Mouse (Mus musculus) layer of hippocampus, adult 8-10 months (tissue): ENCODE data around the gene Ppfibp1. TPM values are rescaled to one million over a fixed set of nuclear protein-coding genes. Genes with fewer than 3 reads are reported as not detected.

Experiments
- DNase-seq, 2 experiments: peaks; one replicate each; pipeline ENCODE4 v3.0.0; 2022; ENCODE audit warnings: low spot score in 2 of 2
- total RNA-seq, 4 experiments: library from RNA; stranded (reverse); gene quantifications; 2 replicates each; pipeline ENCODE4 v1.2.4; 2022

Gene Ppfibp1
- total RNA-seq, 4 experiments from 2014 or later, result 40.8 to 45.2 (median 41.9) TPM

GRCm38 (mm10) chr6:146994236-146994635 lies 105.9 kb downstream of the Ppfibp1 start:
- peak in 1 of 2 experiments; percentile 63 for DNase-seq

- no peak for DNase-seq
These were observed 107.1 kb downstream of the Ppfibp1 start for GRCm38 (mm10) chr6:146995391-146995790.

- no peak for DNase-seq
These were observed 107.6 kb downstream of the Ppfibp1 start for GRCm38 (mm10) chr6:146995878-146996277.

GRCm38 (mm10) chr6:146997006-146997405 lies 108.7 kb downstream of the Ppfibp1 start:
- DNase-seq, result no peak

- DNase-seq, result no peak
These were observed 110.4 kb downstream of the Ppfibp1 start for GRCm38 (mm10) chr6:146998710-146999109.

GRCm38 (mm10) chr6:146999302-146999701 lies 111.0 kb downstream of the Ppfibp1 start:
- DNase-seq, result no peak

GRCm38 (mm10) chr6:146999755-147000154 lies 111.5 kb downstream of the Ppfibp1 start:
- DNase-seq, result no peak

- no peak for DNase-seq
These were observed 119.9 kb downstream of the Ppfibp1 start for GRCm38 (mm10) chr6:147008148-147008547.

- no peak for DNase-seq
These were observed 122.1 kb downstream of the Ppfibp1 start for GRCm38 (mm10) chr6:147010358-147010757.

- DNase-seq, result no peak
These were observed 122.7 kb downstream of the Ppfibp1 start for GRCm38 (mm10) chr6:147010811-147011520.

- DNase-seq, result no peak
These were observed 123.3 kb downstream of the Ppfibp1 start for GRCm38 (mm10) chr6:147011555-147011954.

GRCm38 (mm10) chr6:147011977-147012376 lies 123.7 kb downstream of the Ppfibp1 start:
- no peak for DNase-seq

GRCm38 (mm10) chr6:147013546-147013945 lies 125.3 kb downstream of the Ppfibp1 start:
- DNase-seq, result no peak

GRCm38 (mm10) chr6:147017906-147018305 lies 129.6 kb downstream of the Ppfibp1 start:
- no peak for DNase-seq

GRCm38 (mm10) chr6:147018364-147018763 lies 130.1 kb downstream of the Ppfibp1 start:
- no peak for DNase-seq

- no peak for DNase-seq
These were observed 132.9 kb downstream of the Ppfibp1 start for GRCm38 (mm10) chr6:147021181-147021580.

GRCm38 (mm10) chr6:147022375-147023132 lies 134.3 kb downstream of the Ppfibp1 start:
- DNase-seq, result no peak

- DNase-seq, result no peak
These were observed 134.8 kb downstream of the Ppfibp1 start for GRCm38 (mm10) chr6:147023133-147023395.

GRCm38 (mm10) chr6:147023568-147023967 lies 135.3 kb downstream of the Ppfibp1 start:
- DNase-seq, result no peak

GRCm38 (mm10) chr6:147024761-147025160 lies 136.5 kb downstream of the Ppfibp1 start:
- DNase-seq, result no peak

GRCm38 (mm10) chr6:147028396-147028795 lies 140.1 kb downstream of the Ppfibp1 start:
- DNase-seq, result no peak

GRCm38 (mm10) chr6:147029591-147029990 lies 141.3 kb downstream of the Ppfibp1 start:
- no peak for DNase-seq
